Mouse (Mus musculus) hindbrain, embryonic 16.5 days (tissue): ENCODE measurements at regions not wholly inside any gene's neighbourhood (a gene's known extent, or its start where the extent isn't known, plus 50 kb on each side); places are given as distances from the start of the nearest gene placed in this dataset.

Source experiments
- ATAC-seq: fragments of 200-750 bp; cut with Nextera tagmentation; 2 replicates; pipeline ENCODE4 v1.8.0; 2017; ENCODE audit warnings: moderate TSS enrichment, moderate library complexity
- H3K27ac ChIP-seq: fragments of 300-500 bp; sonication (generic); 2 replicates; pipeline ENCODE4 v1.5.1; 2014; ENCODE audit warnings: low read depth, mild to moderate bottlenecking, control low read depth, low read length, moderate library complexity
- H3K27me3 ChIP-seq: fragments of 300-500 bp; sonication (generic); replicated peaks from 2 replicates; pipeline ENCODE4 v1.6.1; 2014; ENCODE audit warnings: low read length; ENCODE audit not compliant: control insufficient read depth, insufficient read depth
- H3K36me3 ChIP-seq: fragments of 300-500 bp; sonication (generic); 2 replicates; pipeline ENCODE4 v1.6.1; 2014; ENCODE audit warnings: mild to moderate bottlenecking, low read length, moderate library complexity, mixed read lengths; ENCODE audit not compliant: control insufficient read depth, insufficient read depth
- H3K4me1 ChIP-seq: fragments of 300-500 bp; sonication (generic); 2 replicates; pipeline ENCODE4 v1.6.1; 2014; ENCODE audit warnings: low read depth, low read length; ENCODE audit not compliant: control insufficient read depth, insufficient read depth
- H3K4me2 ChIP-seq: fragments of 300-500 bp; sonication (generic); 2 replicates; pipeline ENCODE4 v1.6.1; 2014; ENCODE audit warnings: mild to moderate bottlenecking, low read length, control low read depth, moderate library complexity
- H3K4me3 ChIP-seq: fragments of 300-500 bp; sonication (generic); 2 replicates; pipeline ENCODE4 v1.5.1; 2014; ENCODE audit warnings: mild to moderate bottlenecking, low read length, control low read depth, moderate library complexity
- H3K9ac ChIP-seq: fragments of 300-500 bp; sonication (generic); 2 replicates; pipeline ENCODE4 v1.6.1; 2014; ENCODE audit warnings: low read depth, mild to moderate bottlenecking, control low read depth, low read length, moderate library complexity
- H3K9me3 ChIP-seq: fragments of 300-500 bp; sonication (generic); 2 replicates; pipeline ENCODE4 v1.6.1; 2014; ENCODE audit warnings: mild to moderate bottlenecking, low read length, moderate library complexity; ENCODE audit not compliant: control insufficient read depth
- WGBS: fragments of 180-500 bp; shearing (Covaris S2); extraction: QIAGEN DNeasy Blood & Tissue Kit; methylation state at CpG from one replicate; pipeline ENCODE4 v1.1.7; 2014; 5-methylcytosine and 5-hydroxymethylcytosine counted together

DNA sequence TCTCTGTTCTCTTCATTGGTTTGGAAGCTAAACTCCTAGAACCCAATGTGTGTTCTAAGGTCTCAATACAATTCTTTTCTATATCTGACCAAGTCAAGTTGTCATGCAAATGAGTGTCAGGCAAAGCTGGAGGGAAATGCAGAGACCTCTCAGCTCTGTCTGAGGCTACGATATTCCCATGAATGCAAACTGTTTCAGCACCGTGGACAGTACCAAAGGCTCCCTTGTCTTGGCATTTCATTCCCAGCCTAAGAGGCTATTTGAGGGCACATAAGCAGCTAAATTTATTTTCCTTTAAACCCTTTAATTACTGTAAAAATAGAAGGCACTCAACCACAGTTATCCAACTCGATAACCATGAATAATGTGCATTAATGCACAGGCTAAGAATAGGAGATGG, 1633.5 kb upstream of the Gm6569 start:
- no peak overlapping the region for H3K27ac ChIP-seq
- H3K4me2 ChIP-seq, result no peak overlapping the region
- no peaks in the 10 kb centered on the region for H3K9me3 ChIP-seq
- no peaks in the 10 kb centered on the region for H3K27me3 ChIP-seq
- 26% methylated on average over 3 of the region's 3 CpGs for WGBS
- ATAC-seq, result no peak
- peaks cover 2% of the 10 kb centered on the region; the same call in 1 of the 2 replicates for H3K4me1 ChIP-seq
- H3K36me3 ChIP-seq, result no peaks in the 10 kb centered on the region
- H3K9ac ChIP-seq, result no peak overlapping the region
- H3K4me3 ChIP-seq, result no peak overlapping the region

DNA sequence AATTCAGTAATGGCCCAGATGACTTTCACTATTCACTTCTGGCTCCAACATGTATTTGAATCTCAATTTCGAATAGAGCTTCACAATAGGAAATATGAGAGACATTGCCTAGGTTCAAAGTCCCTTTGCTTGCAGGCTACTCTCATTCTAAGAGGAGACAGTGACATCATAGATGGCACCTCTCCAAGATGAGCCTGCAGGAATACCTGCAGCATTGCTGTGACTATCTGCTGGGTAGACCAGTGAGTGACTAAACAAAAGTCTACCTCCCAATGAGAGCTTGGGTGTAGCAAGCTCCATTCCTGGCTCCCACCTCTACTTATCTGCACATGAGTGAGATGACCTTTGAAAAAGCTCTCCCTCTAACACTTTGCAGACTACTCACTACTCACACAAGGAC, 1632.6 kb upstream of the Gm6569 start:
- Histone ChIP-seq H3K4me3 (no peak overlapping the region), H3K9ac (no peak overlapping the region), H3K9me3 (no peaks in the 10 kb centered on the region), H3K36me3 (no peaks in the 10 kb centered on the region), H3K4me2 (no peak overlapping the region), H3K27me3 (no peaks in the 10 kb centered on the region), H3K4me1 (peaks cover 6% of the 10 kb centered on the region), H3K27ac (no peak overlapping the region)
- 71% methylated on average over 1 of the region's 1 CpGs for WGBS
- no peak for ATAC-seq

GRCm38 (mm10) chr15:72205240-72205799, 1629.0 kb upstream of the Gm6569 start:
- 44% methylated on average over 8 of the region's 8 CpGs for WGBS
- ATAC-seq, result no peak

GRCm38 (mm10) chr15:72205950-72206349, 1628.4 kb upstream of the Gm6569 start:
- 7% methylated on average over 9 of the region's 9 CpGs for WGBS
- H3K27ac ChIP-seq, result peak overlapping the region; percentile 57; the same call in 1 of the 2 replicates

More at GRCm38 (mm10) chr15:72205240-72205799, 1629.0 kb upstream of the Gm6569 start:
- H3K27ac ChIP-seq, result peak overlapping the region; percentile 57; the same call in 1 of the 2 replicates
- no peaks in the 10 kb centered on the region for H3K27me3 ChIP-seq
- H3K9me3 ChIP-seq, result no peaks in the 10 kb centered on the region
- H3K4me3 ChIP-seq, result no peak overlapping the region
- no peak overlapping the region for H3K9ac ChIP-seq
- peaks cover 6% of the 10 kb centered on the region for H3K4me1 ChIP-seq
- no peaks in the 10 kb centered on the region for H3K36me3 ChIP-seq
- H3K4me2 ChIP-seq, result no peak overlapping the region

GRCm38 (mm10) chr15:72207589-72207988, 1626.8 kb upstream of the Gm6569 start:
- Histone ChIP-seq H3K36me3 (no peaks in the 10 kb centered on the region), H3K9me3 (no peaks in the 10 kb centered on the region), H3K4me3 (no peak overlapping the region), H3K4me2 (no peak overlapping the region), H3K9ac (no peak overlapping the region), H3K4me1 (peaks cover 6% of the 10 kb centered on the region), H3K27me3 (no peaks in the 10 kb centered on the region), H3K27ac (no peak overlapping the region)
- 87% methylated on average over 4 of the region's 4 CpGs for WGBS
- no peak for ATAC-seq

More at GRCm38 (mm10) chr15:72205950-72206349, 1628.4 kb upstream of the Gm6569 start:
- H3K9ac ChIP-seq, result no peak overlapping the region
- no peaks in the 10 kb centered on the region for H3K9me3 ChIP-seq
- peak overlapping the region; percentile 30; the same call in 1 of the 2 replicates for H3K4me2 ChIP-seq
- peaks cover 6% of the 10 kb centered on the region for H3K4me1 ChIP-seq
- peak; percentile 94 for ATAC-seq
- H3K27me3 ChIP-seq, result no peaks in the 10 kb centered on the region
- H3K36me3 ChIP-seq, result no peaks in the 10 kb centered on the region
- H3K4me3 ChIP-seq, result no peak overlapping the region

- Histone ChIP-seq H3K36me3 (no peaks in the 10 kb centered on the region), H3K4me2 (no peak overlapping the region), H3K9me3 (no peaks in the 10 kb centered on the region), H3K27ac (no peak overlapping the region), H3K27me3 (no peaks in the 10 kb centered on the region), H3K4me1 (peaks cover 6% of the 10 kb centered on the region), H3K9ac (no peak overlapping the region), H3K4me3 (no peak overlapping the region)
- ATAC-seq, result no peak
- 72% methylated on average over 4 of the region's 4 CpGs for WGBS
Measured at GRCm38 (mm10) chr15:72208076-72208475, 1626.3 kb upstream of the Gm6569 start.

GRCm38 (mm10) chr15:72208973-72209372, 1625.4 kb upstream of the Gm6569 start:
- no peaks in the 10 kb centered on the region for H3K9me3 ChIP-seq
- no peak for ATAC-seq
- H3K27ac ChIP-seq, result no peak overlapping the region
- H3K4me2 ChIP-seq, result no peak overlapping the region
- H3K4me1 ChIP-seq, result peaks cover 6% of the 10 kb centered on the region
- H3K36me3 ChIP-seq, result no peaks in the 10 kb centered on the region
- H3K9ac ChIP-seq, result no peak overlapping the region
- no peak overlapping the region for H3K4me3 ChIP-seq
- 85% methylated on average over 7 of the region's 7 CpGs for WGBS
- H3K27me3 ChIP-seq, result no peaks in the 10 kb centered on the region

DNA sequence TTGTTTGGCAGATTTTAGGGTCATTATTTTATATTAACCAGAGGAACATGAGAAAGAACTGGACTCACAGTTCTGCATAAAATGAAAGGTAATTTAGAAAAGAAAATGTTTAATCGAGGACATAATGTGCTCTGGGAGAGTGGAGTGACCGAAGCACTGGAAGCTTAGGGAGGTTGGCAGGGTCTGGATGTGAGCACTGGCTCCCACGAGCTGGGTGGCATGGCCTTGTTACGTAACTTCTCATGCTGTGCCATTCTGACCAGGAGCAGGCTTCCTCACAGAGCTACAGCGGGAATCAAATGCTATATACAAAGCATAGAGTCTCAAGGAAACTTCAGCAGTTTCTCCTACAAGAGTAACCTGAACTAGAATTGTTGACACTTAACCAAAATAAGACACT, 1616.6 kb upstream of the Gm6569 start:
- Histone ChIP-seq H3K27me3 (no peaks in the 10 kb centered on the region), H3K4me2 (no peak overlapping the region), H3K27ac (no peak overlapping the region), H3K4me3 (no peak overlapping the region), H3K4me1 (no peaks in the 10 kb centered on the region), H3K9ac (no peak overlapping the region), H3K36me3 (no peaks in the 10 kb centered on the region), H3K9me3 (no peaks in the 10 kb centered on the region)
- WGBS, result 74% methylated on average over 5 of the region's 5 CpGs
- no peak for ATAC-seq

- no peak for ATAC-seq
- WGBS, result 69% methylated on average over 7 of the region's 7 CpGs
Measured at GRCm38 (mm10) chr15:72219985-72220384, 1614.4 kb upstream of the Gm6569 start.

More at GRCm38 (mm10) chr15:72219985-72220384, 1614.4 kb upstream of the Gm6569 start:
- no peak overlapping the region for H3K4me3 ChIP-seq
- no peaks in the 10 kb centered on the region for H3K9me3 ChIP-seq
- H3K36me3 ChIP-seq, result no peaks in the 10 kb centered on the region
- no peak overlapping the region for H3K4me2 ChIP-seq
- H3K9ac ChIP-seq, result no peak overlapping the region
- H3K27ac ChIP-seq, result no peak overlapping the region
- no peaks in the 10 kb centered on the region for H3K27me3 ChIP-seq
- H3K4me1 ChIP-seq, result no peaks in the 10 kb centered on the region
